Mouse (Mus musculus) lung, embryonic 15.5 days (tissue): ENCODE measurements around the gene BC107364. TPM values are rescaled to one million over a fixed set of nuclear protein-coding genes. Genes with fewer than 3 reads are reported as not detected.
"Not testable (repeated sequence)": the region's sequence is repeated elsewhere in the genome, so short reads cannot be mapped to it uniquely, and the experiment has no call there.

Source experiments
- ATAC-seq: fragments of 200-750 bp; cut with Nextera tagmentation; 2 replicates; pipeline ENCODE4 v1.8.0; 2017; ENCODE audit warnings: moderate number of reproducible peaks, borderline replicate concordance; ENCODE audit not compliant: low FRiP score, low TSS enrichment; ENCODE audit errors: extremely low read depth
- H3K27ac ChIP-seq: fragments of 300-500 bp; sonication (generic); 2 replicates; pipeline ENCODE4 v1.5.1; 2015; ENCODE audit warnings: moderate library complexity, mild to moderate bottlenecking, inconsistent platforms
- H3K27me3 ChIP-seq: fragments of 300-500 bp; sonication (generic); 2 replicates; pipeline ENCODE4 v1.6.1; 2015; ENCODE audit warnings: inconsistent platforms
- H3K36me3 ChIP-seq: fragments of 300-500 bp; sonication (generic); 2 replicates; pipeline ENCODE4 v1.6.1; 2015; ENCODE audit warnings: inconsistent platforms
- H3K4me1 ChIP-seq: fragments of 300-500 bp; sonication (generic); 2 replicates; pipeline ENCODE4 v1.6.1; 2015; ENCODE audit warnings: inconsistent platforms
- H3K4me2 ChIP-seq: fragments of 300-500 bp; sonication (generic); 2 replicates; pipeline ENCODE4 v1.6.1; 2015; ENCODE audit warnings: inconsistent platforms, mild to moderate bottlenecking, moderate library complexity
- H3K4me3 ChIP-seq: fragments of 300-500 bp; sonication (generic); 2 replicates; pipeline ENCODE4 v1.5.1; 2015; ENCODE audit warnings: mild to moderate bottlenecking, inconsistent platforms
- H3K9ac ChIP-seq: fragments of 300-500 bp; sonication (generic); 2 replicates; pipeline ENCODE4 v1.6.1; 2015; ENCODE audit warnings: inconsistent platforms
- H3K9me3 ChIP-seq: fragments of 300-500 bp; sonication (generic); 2 replicates; pipeline ENCODE4 v1.6.1; 2016; ENCODE audit warnings: inconsistent platforms
- WGBS: fragments of 180-500 bp; shearing (Covaris S2); methylation state at CpG from one replicate; pipeline ENCODE4 v1.1.7; 2015; 5-methylcytosine and 5-hydroxymethylcytosine counted together
- polyA plus RNA-seq: library from polyadenylated mRNA; unstranded; fragments of >200 nt; fragmentation: Nextera tagmentation; extraction: Ambion mirVana; gene quantifications from 2 replicates; pipeline ENCODE4 v1.2.1, GENCODE M21; 2015

The BC107364 gene
- polyA plus RNA-seq, 1 experiment from 2014 or later = 0.14 TPM

DNA sequence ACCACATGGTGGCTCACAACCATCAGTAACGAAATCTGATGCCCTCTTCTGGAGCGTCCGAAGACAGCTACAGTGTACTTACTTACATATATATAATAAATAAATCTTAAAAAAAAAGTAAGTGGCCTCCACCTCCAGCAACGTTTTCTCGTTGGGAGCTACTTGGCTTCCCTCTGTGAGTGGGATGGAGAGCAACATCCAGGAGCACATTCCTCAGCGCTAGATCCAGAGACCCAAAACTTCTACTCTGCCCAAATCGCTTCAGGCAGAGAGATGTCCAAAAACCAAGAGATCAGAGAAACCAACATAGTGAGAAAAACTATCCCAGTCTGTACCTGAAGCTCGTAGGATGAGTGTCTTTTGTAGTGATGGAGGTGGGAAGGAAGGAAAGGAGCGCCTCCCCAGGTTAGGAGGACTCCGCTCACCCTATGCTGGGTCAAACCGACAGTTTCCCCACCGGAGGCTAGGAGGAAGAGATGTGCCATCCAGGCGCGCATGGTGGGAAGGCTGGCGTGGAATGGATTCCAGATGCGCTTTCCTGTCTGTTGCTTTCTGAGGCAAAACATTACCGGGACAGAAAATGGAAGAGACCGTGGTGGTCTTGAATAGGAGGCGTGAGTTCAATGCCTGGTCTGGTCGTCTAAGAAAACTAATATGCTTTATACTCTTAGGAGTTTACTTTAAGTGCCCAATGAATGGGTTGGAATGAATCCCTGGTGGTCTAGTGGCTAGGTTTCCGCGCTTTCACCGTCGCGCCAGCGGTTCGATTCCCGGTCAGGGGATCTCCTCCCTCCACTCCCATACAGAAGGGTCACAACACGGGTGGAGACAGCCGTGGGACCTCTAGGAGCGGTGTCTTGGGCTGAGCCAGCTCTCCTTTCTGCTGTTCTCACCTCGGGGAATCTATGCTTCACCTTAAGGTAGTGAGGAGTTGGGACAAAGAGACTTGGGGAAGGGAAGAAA lies 46.3 kb downstream of the BC107364 start:
- H3K9ac ChIP-seq = no peak overlapping the region
- peaks cover 19% of the 10 kb centered on the region for H3K4me1 ChIP-seq
- no peak overlapping the region for H3K4me2 ChIP-seq
- no peak overlapping the region for H3K27ac ChIP-seq
- no peaks in the 10 kb centered on the region for H3K36me3 ChIP-seq
- no peak overlapping the region for H3K4me3 ChIP-seq
- ATAC-seq = no peak
- peaks cover 93% of the 10 kb centered on the region for H3K27me3 ChIP-seq
- 51% methylated on average over 32 of the region's 32 CpGs for WGBS
- no peaks in the 10 kb centered on the region for H3K9me3 ChIP-seq

DNA sequence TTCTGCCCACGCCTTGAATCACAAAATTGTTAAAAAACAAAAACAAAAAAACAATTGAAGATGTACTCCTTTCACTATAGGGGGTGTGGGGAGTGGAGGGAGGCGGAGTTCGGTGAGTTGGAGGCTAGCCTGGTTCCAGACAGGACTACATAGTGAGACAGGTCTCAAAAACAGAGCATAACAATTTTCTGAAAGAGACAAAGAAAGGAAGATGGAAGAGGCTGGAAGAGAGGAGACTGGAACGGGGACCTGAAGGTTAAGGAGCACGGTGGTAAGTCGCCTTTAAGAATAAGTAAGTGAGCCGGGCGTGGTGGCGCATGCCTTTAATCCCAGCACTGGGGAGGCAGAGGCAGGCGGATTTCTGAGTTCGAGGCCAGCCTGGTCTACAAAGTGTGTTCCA lies 47.1 kb downstream of the BC107364 start:
- no peak overlapping the region for H3K27ac ChIP-seq
- H3K4me2 ChIP-seq = no peak overlapping the region
- H3K4me1 ChIP-seq = peaks cover 19% of the 10 kb centered on the region
- H3K27me3 ChIP-seq = peaks cover 93% of the 10 kb centered on the region
- no peak for ATAC-seq
- no peak overlapping the region for H3K4me3 ChIP-seq
- H3K36me3 ChIP-seq = no peaks in the 10 kb centered on the region
- 24% methylated on average over 11 of the region's 11 CpGs for WGBS
- H3K9me3 ChIP-seq = no peaks in the 10 kb centered on the region
- H3K9ac ChIP-seq = no peak overlapping the region

DNA sequence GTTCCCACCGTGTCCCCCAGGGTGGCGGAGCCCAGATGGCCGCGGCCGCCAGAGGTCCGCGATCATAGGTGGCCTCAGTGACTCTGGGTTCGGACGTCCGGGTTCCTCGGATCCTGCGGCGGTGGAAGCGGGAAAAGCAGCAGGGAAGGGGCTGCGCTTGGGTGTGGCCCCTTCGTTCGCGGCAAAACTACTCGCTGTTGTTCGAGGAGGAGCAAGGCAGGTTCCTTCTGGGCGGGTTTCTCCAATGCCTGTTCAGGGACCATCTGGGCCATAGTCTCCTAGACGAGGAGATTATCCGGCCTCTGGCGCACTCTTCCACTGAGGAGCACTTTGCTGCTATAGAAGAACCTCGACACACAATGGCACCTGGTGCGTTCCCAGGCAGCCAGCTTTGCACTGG lies 47.7 kb downstream of the BC107364 start:
- ATAC-seq = no peak
- Histone ChIP-seq H3K4me3 (peak overlapping the region; percentile 17), H3K9ac (no peak overlapping the region), H3K9me3 (no peaks in the 10 kb centered on the region), H3K27ac (no peak overlapping the region), H3K27me3 (peaks cover 93% of the 10 kb centered on the region), H3K4me1 (peaks cover 15% of the 10 kb centered on the region), H3K36me3 (no peaks in the 10 kb centered on the region), H3K4me2 (peak overlapping the region; percentile 34)
- WGBS = 1% methylated on average over 26 of the region's 26 CpGs

- 0% methylated on average over 1 of the region's 1 CpGs for WGBS
- H3K36me3 ChIP-seq = no peaks in the 10 kb centered on the region
- H3K4me3 ChIP-seq = no peak overlapping the region
- no peaks in the 10 kb centered on the region for H3K9me3 ChIP-seq
- peaks cover 93% of the 10 kb centered on the region for H3K27me3 ChIP-seq
- ATAC-seq = no peak
- no peak overlapping the region for H3K4me2 ChIP-seq
- no peak overlapping the region for H3K27ac ChIP-seq
- H3K4me1 ChIP-seq = peaks cover 11% of the 10 kb centered on the region
- H3K9ac ChIP-seq = no peak overlapping the region
Measured at GRCm38 (mm10) chr3:96403016-96403415, 49.1 kb downstream of the BC107364 start.

GRCm38 (mm10) chr3:96401832-96402501 lies 50.1 kb downstream of the BC107364 start:
- Histone ChIP-seq H3K4me3 (peak overlapping the region; percentile 33), H3K4me2 (peak overlapping the region; percentile 59), H3K9ac (peak overlapping the region; percentile 3; the same call in 1 of the 2 replicates), H3K27me3 (peaks cover 96% of the 10 kb centered on the region), H3K27ac (no peak overlapping the region), H3K9me3 (no peaks in the 10 kb centered on the region), H3K36me3 (no peaks in the 10 kb centered on the region), H3K4me1 (peaks cover 11% of the 10 kb centered on the region)
- ATAC-seq = no peak
- under 1% methylated on average over 41 of the region's 41 CpGs for WGBS

DNA sequence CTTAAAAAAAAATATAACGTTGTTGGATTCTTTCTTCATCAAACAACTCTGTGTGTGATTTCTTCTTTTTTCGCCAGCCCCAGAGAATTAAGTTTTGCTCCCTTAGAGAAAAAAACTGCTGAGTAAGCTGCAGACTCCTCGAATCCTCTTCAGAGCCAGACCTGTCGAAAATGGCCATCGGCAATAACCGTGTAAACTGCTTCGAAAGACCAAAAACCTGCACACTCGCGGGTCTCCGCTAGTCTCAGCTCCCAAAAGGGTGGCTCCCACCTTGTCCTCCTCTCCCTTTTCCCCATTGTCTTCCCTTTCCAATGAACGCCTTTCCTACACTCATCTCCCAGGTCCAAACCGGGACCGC lies 50.7 kb downstream of the BC107364 start:
- H3K27me3 ChIP-seq = peaks cover 97% of the 10 kb centered on the region
- 3% methylated on average over 13 of the region's 13 CpGs for WGBS
- no peaks in the 10 kb centered on the region for H3K36me3 ChIP-seq
- H3K9me3 ChIP-seq = no peaks in the 10 kb centered on the region
- no peak overlapping the region for H3K27ac ChIP-seq
- H3K9ac ChIP-seq = peak overlapping the region; percentile 3; the same call in 1 of the 2 replicates
- H3K4me3 ChIP-seq = peak overlapping the region; percentile 33
- ATAC-seq = no peak
- peaks cover 11% of the 10 kb centered on the region for H3K4me1 ChIP-seq
- H3K4me2 ChIP-seq = peak overlapping the region; percentile 59

GRCm38 (mm10) chr3:96398911-96399310 lies 53.2 kb downstream of the BC107364 start:
- H3K27ac ChIP-seq = no peak overlapping the region
- H3K9ac ChIP-seq = no peak overlapping the region
- no peaks in the 10 kb centered on the region for H3K9me3 ChIP-seq
- peaks cover 96% of the 10 kb centered on the region for H3K27me3 ChIP-seq
- ATAC-seq = no peak
- H3K4me2 ChIP-seq = no peak overlapping the region
- H3K4me3 ChIP-seq = no peak overlapping the region
- no peaks in the 10 kb centered on the region for H3K36me3 ChIP-seq
- 4% methylated on average over 5 of the region's 5 CpGs for WGBS
- H3K4me1 ChIP-seq = peaks cover 6% of the 10 kb centered on the region

GRCm38 (mm10) chr3:96396857-96397256 lies 55.2 kb downstream of the BC107364 start:
- no peak for ATAC-seq
- Histone ChIP-seq H3K36me3 (no peaks in the 10 kb centered on the region), H3K9me3 (no peaks in the 10 kb centered on the region), H3K27me3 (peaks cover 85% of the 10 kb centered on the region), H3K4me1 (peaks cover 4% of the 10 kb centered on the region), H3K4me2 (no peak overlapping the region), H3K27ac (no peak overlapping the region), H3K9ac (no peak overlapping the region), H3K4me3 (no peak overlapping the region)
- 90% methylated on average over 7 of the region's 7 CpGs for WGBS

DNA sequence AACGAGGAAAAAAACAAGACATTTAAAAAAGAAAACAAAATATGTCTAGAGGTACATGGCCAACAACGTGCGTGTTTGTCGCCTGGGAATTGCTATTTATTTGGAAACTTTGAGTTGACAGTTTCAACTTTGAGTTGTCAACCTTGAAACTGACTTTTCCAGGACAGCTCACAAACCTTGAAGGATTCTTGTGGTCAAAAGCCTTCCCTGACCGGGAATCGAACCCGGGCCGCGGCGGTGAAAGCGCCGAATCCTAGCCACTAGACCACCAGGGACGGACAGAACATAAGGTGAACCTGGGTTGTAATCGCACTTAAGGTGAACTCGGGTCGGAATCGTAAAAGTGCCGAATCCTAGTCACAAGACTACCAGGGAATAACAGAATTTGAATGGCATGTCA lies 64.9 kb downstream of the BC107364 start:
- H3K4me3 ChIP-seq, H3K27ac ChIP-seq, H3K4me1 ChIP-seq, H3K9me3 ChIP-seq, H3K4me2 ChIP-seq, H3K36me3 ChIP-seq, H3K9ac ChIP-seq, ATAC-seq: not testable (repeated sequence)
- WGBS = no CpG with 5 or more reads among the region's 18 CpGs
- peaks cover 35% of the 10 kb centered on the region for H3K27me3 ChIP-seq

Other genes with a start within 250 kb of the BC107364 start
- 56.8 and 64.4 TPM in 2 replicates for gene Bola1, start 232.6 kb downstream of the BC107364 start, polyA plus RNA-seq
- 1.1 and 1.4 TPM in 2 replicates for gene Hist2h2ab, start 232.4 kb downstream of the BC107364 start, polyA plus RNA-seq
- 13.7 and 17.4 TPM in 2 replicates for gene Hist2h2ac, start 231.4 kb downstream of the BC107364 start, polyA plus RNA-seq
- gene Hist2h2be, start 231.2 kb downstream of the BC107364 start, polyA plus RNA-seq = 7.2 and 7.4 TPM in 2 replicates
- gene Hist2h3c2, start 213.2 kb downstream of the BC107364 start, polyA plus RNA-seq = 9.8 and 13.7 TPM in 2 replicates
- 58.4 and 70.0 TPM in 2 replicates for gene Hist2h2aa2, start 212.0 kb downstream of the BC107364 start, polyA plus RNA-seq
- gene Hist2h2aa1, start 206.8 kb downstream of the BC107364 start, polyA plus RNA-seq = 20.4 and 20.5 TPM in 2 replicates
- gene Hist2h3c1, start 205.6 kb downstream of the BC107364 start, polyA plus RNA-seq = 0.45 and 1.9 TPM in 2 replicates
- gene Hist2h4, start 189.0 kb downstream of the BC107364 start, polyA plus RNA-seq = 15.9 and 16.1 TPM in 2 replicates
- 87.1 and 95.3 TPM in 2 replicates for gene Hist2h3b, start 183.7 kb downstream of the BC107364 start, polyA plus RNA-seq
- 10.1 and 18.0 TPM in 2 replicates for gene Hist2h2bb, start 182.6 kb downstream of the BC107364 start, polyA plus RNA-seq
- gene Fcgr1, start 158.3 kb downstream of the BC107364 start, polyA plus RNA-seq = 2.4 and 3.6 TPM in 2 replicates
- 0.55 and 0.57 TPM in 2 replicates for gene Hfe2, start 72.9 kb upstream of the BC107364 start, polyA plus RNA-seq
- 129 and 141 TPM in 2 replicates for gene Txnip, start 105.7 kb upstream of the BC107364 start, polyA plus RNA-seq
- gene Gm16253, start 124.7 kb upstream of the BC107364 start, polyA plus RNA-seq = 1.1 and 1.3 TPM in 2 replicates
- 38.3 and 39.8 TPM in 2 replicates for gene Polr3gl, start 141.9 kb upstream of the BC107364 start, polyA plus RNA-seq
- gene Ankrd34a, start 144.3 kb upstream of the BC107364 start, polyA plus RNA-seq = 1.8 and 2.2 TPM in 2 replicates
- gene Lix1l, start 148.8 kb upstream of the BC107364 start, polyA plus RNA-seq = 6.9 and 7.9 TPM in 2 replicates
- 127 and 128 TPM in 2 replicates for gene Rbm8a, start 177.6 kb upstream of the BC107364 start, polyA plus RNA-seq
- gene Pex11b, start 183.1 kb upstream of the BC107364 start, polyA plus RNA-seq = 56.2 and 58.3 TPM in 2 replicates
- 0.14 TPM in 1 of 2 replicates, not detected in the other for gene Gm42957, start 183.2 kb upstream of the BC107364 start, polyA plus RNA-seq
- gene Itga10, start 193.3 kb upstream of the BC107364 start, polyA plus RNA-seq = 0.99 and 1.00 TPM in 2 replicates
- 0.24 and 0.52 TPM in 2 replicates for gene Ankrd35, start 217.8 kb upstream of the BC107364 start, polyA plus RNA-seq
- gene Pias3, start 244.1 kb upstream of the BC107364 start, polyA plus RNA-seq = 49.0 and 52.1 TPM in 2 replicates